Mouse (Mus musculus) splenic B cell, adult 2 months (primary cell): ENCODE data around the gene Gm4907.
"Not testable (repeated sequence)": the region's sequence is repeated elsewhere in the genome, so short reads cannot be mapped to it uniquely, and the experiment has no call there.

Experiments used
- DNase-seq: peaks from one replicate; pipeline ENCODE4 v3.0.0-alpha.2; 2011; ENCODE audit warnings: low read depth, low spot score
- H3K27me3 ChIP-seq: 2 replicates; pipeline ENCODE4 v1.6.1; 2012; ENCODE audit warnings: mild to moderate bottlenecking, low read length, moderate library complexity, mixed read lengths; ENCODE audit not compliant: control insufficient read depth, poor library complexity, insufficient read depth, severe bottlenecking
- H3K36me3 ChIP-seq: 2 replicates; pipeline ENCODE4 v1.6.1; 2012; ENCODE audit warnings: mild to moderate bottlenecking, low read length, moderate library complexity, mixed read lengths; ENCODE audit not compliant: control insufficient read depth, poor library complexity, insufficient read depth, severe bottlenecking

Gm4907 gene

DNA sequence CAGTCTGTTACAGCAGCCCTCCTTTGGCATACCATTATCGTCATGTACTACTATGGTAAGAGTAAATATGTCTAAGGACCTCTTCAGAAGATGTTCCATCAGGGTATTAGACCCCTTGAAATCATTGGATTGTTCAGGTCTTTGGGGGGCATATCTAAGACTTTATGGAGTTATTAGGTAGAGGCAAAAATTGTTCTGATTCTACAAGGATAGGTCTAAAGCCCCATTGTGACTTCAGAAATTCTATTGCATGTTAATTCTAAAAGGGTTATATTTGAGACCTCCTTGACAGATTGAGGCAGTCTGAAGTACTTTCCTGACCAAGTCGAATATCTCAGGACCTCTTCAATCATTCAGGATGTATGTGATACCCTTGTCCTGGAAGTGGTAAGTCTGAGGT, at the start of gene Gm4907:
Gm4907 (plus strand) TSS at position 301 of the 400 bp plus-strand sequence.
- H3K36me3 ChIP-seq, DNase-seq, H3K27me3 ChIP-seq: not testable (repeated sequence)

- not testable (repeated sequence) for H3K27me3 ChIP-seq, H3K36me3 ChIP-seq, DNase-seq
These were observed 48.6 kb upstream of the Gm4907 start for GRCm38 (mm10) chrX:23833784-23834183.

GRCm38 (mm10) chrX:23840921-23841320, 41.4 kb upstream of the Gm4907 start:
- no peaks in the 10 kb centered on the region for H3K36me3 ChIP-seq
- no peaks in the 10 kb centered on the region for H3K27me3 ChIP-seq
- no peak for DNase-seq

- no peaks in the 10 kb centered on the region for H3K36me3 ChIP-seq
- DNase-seq, result no peak
- H3K27me3 ChIP-seq, result no peaks in the 10 kb centered on the region
These were observed 71.8 kb downstream of the Gm4907 start for GRCm38 (mm10) chrX:23954161-23954560.
